Mouse (Mus musculus) heart, adult 10 weeks (tissue): ENCODE data around the gene Tmem141. TPM values are rescaled to one million over a fixed set of nuclear protein-coding genes. Genes with fewer than 3 reads are reported as not detected.

Experiments used
- polyA plus RNA-seq: library from polyadenylated mRNA; stranded (reverse); fragments of 350-450 nt; fragmentation: Illumina TruSeq; extraction: RNeasy Lipid Tissue Mini Kit (QIAGEN cat#74804); gene quantifications from one replicate; pipeline ENCODE4 v1.2.3, GENCODE M21; 2014; ENCODE audit warnings: low read depth, low replicate concordance

Tmem141 gene
- polyA plus RNA-seq = 55.1 TPM

GRCm38 (mm10) chr2:25621229-25622200, at the start of gene Tmem141:
Gene Tmem141, minus strand, starts transcription at chr2:25622005.

GRCm38 (mm10) chr2:25657652-25658051, 35.8 kb upstream of the Tmem141 start, which contains the start of gene Lcn5:
Gene Lcn5, plus strand, starts transcription at chr2:25657952.

GRCm38 (mm10) chr2:25652902-25653301, 31.1 kb upstream of the Tmem141 start, which contains the start of gene Lcn8:
Gene Lcn8, plus strand, starts transcription at chr2:25653120.

GRCm38 (mm10) chr2:25627811-25628210, 6.0 kb upstream of the Tmem141 start, which contains the start of gene Fcna:
Gene Fcna, minus strand, starts transcription at chr2:25628030.

GRCm38 (mm10) chr2:25617578-25617977, 4.2 kb downstream of the Tmem141 start, which contains the start of gene Ccdc183:
Gene Ccdc183, minus strand, starts transcription at chr2:25617678.

GRCm38 (mm10) chr2:25607761-25608622, 13.8 kb downstream of the Tmem141 start, which contains the start of gene Rabl6:
Gene Rabl6, minus strand, starts transcription at chr2:25608521.

GRCm38 (mm10) chr2:25581294-25581864, 40.4 kb downstream of the Tmem141 start, which contains the start of gene Ajm1:
Gene Ajm1, minus strand, starts transcription at chr2:25581757.

GRCm38 (mm10) chr2:25574579-25575431, 47.0 kb downstream of the Tmem141 start, which contains the start of the genes Mamdc4 and Phpt1:
Gene Mamdc4, minus strand, starts transcription at chr2:25574845.
Gene Phpt1, minus strand, starts transcription at chr2:25575224.

Other genes starting within 250 kb of the Tmem141 start
- gene Sapcd2, start 249.7 kb downstream of the Tmem141 start, polyA plus RNA-seq = not detected
- 16.2 TPM for gene Entpd2, start 226.1 kb downstream of the Tmem141 start, polyA plus RNA-seq
- gene Npdc1, start 222.7 kb downstream of the Tmem141 start, polyA plus RNA-seq = 36.7 TPM
- not detected for gene Fut7, start 198.7 kb downstream of the Tmem141 start, polyA plus RNA-seq
- gene Abca2, start 193.3 kb downstream of the Tmem141 start, polyA plus RNA-seq = 33.3 TPM
- gene Clic3, start 165.2 kb downstream of the Tmem141 start, polyA plus RNA-seq = 1.3 TPM
- gene Paxx, start 160.9 kb downstream of the Tmem141 start, polyA plus RNA-seq = 27.9 TPM
- 1,706 TPM for gene Ptgds, start 152.0 kb downstream of the Tmem141 start, polyA plus RNA-seq
- gene Lcn12, start 128.1 kb downstream of the Tmem141 start, polyA plus RNA-seq = not detected
- gene Fbxw5, start 121.3 kb downstream of the Tmem141 start, polyA plus RNA-seq = 77.7 TPM
- 4.2 TPM for gene C8g, start 120.3 kb downstream of the Tmem141 start, polyA plus RNA-seq
- 13.2 TPM for gene Traf2, start 75.1 kb downstream of the Tmem141 start, polyA plus RNA-seq
- gene Edf1, start 64.2 kb downstream of the Tmem141 start, polyA plus RNA-seq = 280 TPM
- 1.7 TPM for gene Mamdc4, start 47.2 kb downstream of the Tmem141 start, polyA plus RNA-seq
- gene Phpt1, start 46.8 kb downstream of the Tmem141 start, polyA plus RNA-seq = 91.0 TPM
- gene Ajm1, start 40.2 kb downstream of the Tmem141 start, polyA plus RNA-seq = 0.08 TPM
- gene Rabl6, start 13.5 kb downstream of the Tmem141 start, polyA plus RNA-seq = 77.4 TPM
- gene Ccdc183, start 4.3 kb downstream of the Tmem141 start, polyA plus RNA-seq = not detected
- gene Fcna, start 6.0 kb upstream of the Tmem141 start, polyA plus RNA-seq = 4.1 TPM
- gene Lcn8, start 31.1 kb upstream of the Tmem141 start, polyA plus RNA-seq = not detected
- not detected for gene Lcn5, start 35.9 kb upstream of the Tmem141 start, polyA plus RNA-seq
- gene Lcn6, start 54.8 kb upstream of the Tmem141 start, polyA plus RNA-seq = not detected
- gene Lcn10, start 60.7 kb upstream of the Tmem141 start, polyA plus RNA-seq = not detected
- gene Obp2a, start 78.0 kb upstream of the Tmem141 start, polyA plus RNA-seq = not detected
- gene Bmyc, start 84.7 kb upstream of the Tmem141 start, polyA plus RNA-seq = 16.2 TPM
- not detected for gene Obp2b, start 115.0 kb upstream of the Tmem141 start, polyA plus RNA-seq
- gene Lcn3, start 143.6 kb upstream of the Tmem141 start, polyA plus RNA-seq = not detected
- gene Lcn11, start 155.0 kb upstream of the Tmem141 start, polyA plus RNA-seq = not detected
- gene Gm13539, start 160.3 kb upstream of the Tmem141 start, polyA plus RNA-seq = not detected
- not detected for gene Glt6d1, start 193.8 kb upstream of the Tmem141 start, polyA plus RNA-seq
- not detected for gene Lcn9, start 201.1 kb upstream of the Tmem141 start, polyA plus RNA-seq
- gene Sohlh1, start 225.2 kb upstream of the Tmem141 start, polyA plus RNA-seq = not detected
- gene Kcnt1, start 241.7 kb upstream of the Tmem141 start, polyA plus RNA-seq = 0.47 TPM